Comparison of ENCODE assay signal across 9 mouse cellular contexts in the genomic region with DNA sequence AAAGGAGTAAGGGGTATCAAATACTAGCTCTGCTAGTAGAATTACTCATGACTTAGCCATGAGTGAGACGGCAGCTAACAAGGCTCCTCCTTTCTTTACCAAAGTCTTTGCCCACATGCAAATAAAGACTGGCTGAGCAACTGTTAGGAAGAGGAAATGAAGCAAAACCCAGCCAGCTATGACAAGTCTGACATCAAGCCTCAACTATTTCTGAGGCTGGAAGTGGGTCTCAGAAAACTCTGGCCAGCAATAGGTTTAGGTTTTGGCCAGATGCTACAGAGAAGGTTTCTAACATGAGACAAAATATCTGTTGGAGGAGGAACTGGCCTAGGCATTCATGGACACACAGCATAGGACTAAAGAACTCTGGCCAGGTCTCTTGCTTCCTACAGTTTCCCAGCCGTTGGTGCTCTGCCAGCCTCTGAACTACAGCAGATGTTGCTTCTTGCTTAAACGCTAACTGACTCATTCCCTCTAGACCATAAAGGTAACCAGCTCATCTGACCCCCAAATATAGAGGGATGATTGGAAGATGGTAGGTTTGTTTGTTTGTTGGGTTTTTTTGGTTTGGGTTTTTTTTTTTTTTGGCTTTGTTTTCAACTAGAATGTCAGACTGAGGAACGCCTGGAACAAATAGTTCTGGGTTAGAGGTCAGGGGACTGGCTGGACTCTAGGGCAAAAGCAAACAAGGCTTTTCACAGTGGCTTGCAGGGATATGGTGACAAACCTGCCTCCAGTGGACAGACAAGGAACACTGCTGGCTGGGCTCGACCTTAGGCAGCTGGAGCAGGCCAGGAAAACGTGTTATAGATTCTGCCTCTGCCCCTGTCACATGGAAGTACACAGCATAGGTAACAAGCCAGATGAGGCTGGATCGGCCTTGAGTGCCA. TPM values are rescaled to one million over a fixed set of nuclear protein-coding genes. Genes with fewer than 3 reads are reported as not detected.
DNase-seq lines count a peak whose midpoint lies in the region; ATAC-seq lines count a peak whose summit lies in the region.
"Had no signal": no experiment of that assay in that cellular context is flagged by ENCODE, and none has a peak within 500 bp of the region (broad histone marks: within the 10 kb centered on the region; RNA-seq: fewer than 3 reads in every experiment).

No protein-coding gene starts in this region.

- WGBS in midbrain, embryonic 16.5 days, result 80% methylated on average over 7 of the region's 7 CpGs
- WGBS in midbrain, embryonic 11.5 days, result 82% methylated on average over 7 of the region's 7 CpGs
- WGBS in stomach, embryonic 16.5 days, result 63% methylated on average over 7 of the region's 7 CpGs
- WGBS in forebrain, embryonic 15.5 days, result 79% methylated on average over 7 of the region's 7 CpGs

- no peaks in the 10 kb centered on the region for H3K36me3 ChIP-seq in midbrain, embryonic 16.5 days (ENCODE audit: control insufficient read depth, insufficient read depth, low read length)
- H3K36me3 ChIP-seq in midbrain, embryonic 11.5 days (ENCODE audit: control insufficient read depth, insufficient read depth, low read length), result no peaks in the 10 kb centered on the region
- no peaks in the 10 kb centered on the region for H3K36me3 ChIP-seq in stomach, embryonic 16.5 days (ENCODE audit: control insufficient read depth, insufficient read depth, low read length)
- H3K36me3 ChIP-seq in forebrain, embryonic 15.5 days, result no peaks in the 10 kb centered on the region
- H3K36me3 ChIP-seq: midbrain, embryonic 13.5 days had no signal

- H3K27ac ChIP-seq in midbrain, embryonic 16.5 days (ENCODE audit: low read length), result no peak overlapping the region
- H3K27ac ChIP-seq in midbrain, embryonic 11.5 days (ENCODE audit: low read depth, low read length), result no peak overlapping the region
- peak overlapping the region; percentile 80 for H3K27ac ChIP-seq in stomach, embryonic 16.5 days (ENCODE audit: low read length)
- H3K27ac ChIP-seq in forebrain, embryonic 15.5 days (replicated peaks), result no peak overlapping the region
- H3K27ac ChIP-seq: midbrain, embryonic 13.5 days had no signal

- H3K4me2 ChIP-seq in midbrain, embryonic 16.5 days (ENCODE audit: low read length), result no peak overlapping the region
- H3K4me2 ChIP-seq in midbrain, embryonic 11.5 days, result no peak overlapping the region
- no peak overlapping the region for H3K4me2 ChIP-seq in stomach, embryonic 16.5 days (ENCODE audit: low read depth, low read length)
- H3K4me2 ChIP-seq in forebrain, embryonic 15.5 days (replicated peaks), result no peak overlapping the region

- H3K9ac ChIP-seq in midbrain, embryonic 16.5 days (ENCODE audit: low read depth, low read length), result 0 out of 2 replicates have a peak overlapping the region, but pooled peaks have one; percentile 21
- no peak overlapping the region for H3K9ac ChIP-seq in midbrain, embryonic 11.5 days (ENCODE audit: low read length)
- H3K9ac ChIP-seq in stomach, embryonic 16.5 days (ENCODE audit: low read length), result no peak overlapping the region
- no peak overlapping the region for H3K9ac ChIP-seq in forebrain, embryonic 15.5 days (replicated peaks)
- H3K9ac ChIP-seq: midbrain, embryonic 13.5 days had no signal

- H3K4me1 ChIP-seq in midbrain, embryonic 16.5 days (ENCODE audit: control insufficient read depth, insufficient read depth, low read length), result no peaks in the 10 kb centered on the region
- no peaks in the 10 kb centered on the region for H3K4me1 ChIP-seq in midbrain, embryonic 11.5 days (ENCODE audit: control insufficient read depth, insufficient read depth, low read length)
- H3K4me1 ChIP-seq in stomach, embryonic 16.5 days (ENCODE audit: control insufficient read depth, insufficient read depth, low read length), result no peaks in the 10 kb centered on the region
- H3K4me1 ChIP-seq in forebrain, embryonic 15.5 days, result no peaks in the 10 kb centered on the region
- H3K4me1 ChIP-seq: midbrain, embryonic 13.5 days had no signal

- no peaks in the 10 kb centered on the region for H3K27me3 ChIP-seq in midbrain, embryonic 16.5 days (ENCODE audit: control insufficient read depth, insufficient read depth, low read depth, low read length)
- H3K27me3 ChIP-seq in midbrain, embryonic 11.5 days (ENCODE audit: control insufficient read depth, insufficient read depth, low read length), result no peaks in the 10 kb centered on the region
- H3K27me3 ChIP-seq in stomach, embryonic 16.5 days (ENCODE audit: control insufficient read depth, insufficient read depth, low read length), result no peaks in the 10 kb centered on the region
- no peaks in the 10 kb centered on the region for H3K27me3 ChIP-seq in forebrain, embryonic 15.5 days
- H3K27me3 ChIP-seq: midbrain, embryonic 13.5 days had no signal

- no peak overlapping the region for H3K4me3 ChIP-seq in midbrain, embryonic 16.5 days (ENCODE audit: low read depth, low read length)
- no peak overlapping the region for H3K4me3 ChIP-seq in midbrain, embryonic 11.5 days (ENCODE audit: low read depth, low read length)
- no peak overlapping the region for H3K4me3 ChIP-seq in stomach, embryonic 16.5 days (replicated peaks; ENCODE audit: low read length)
- H3K4me3 ChIP-seq in forebrain, embryonic 15.5 days, result no peak overlapping the region

- DNase-seq in CD4-positive, CD25-positive, alpha-beta regulatory T cell, adult 2 months (ENCODE audit: low read depth, low spot score), result peak; percentile 5
- DNase-seq in midbrain, embryonic 11.5 days (ENCODE audit: low spot score, missing footprints), result no peak
- peak; percentile 40 for DNase-seq in kidney, postnatal 14 days
- DNase-seq in frontal cortex, postnatal 10 days (ENCODE audit: low spot score in 2 of 2), result no peak

- H3K9me3 ChIP-seq in midbrain, embryonic 16.5 days (replicated peaks; ENCODE audit: control insufficient read depth, low read length, poor library complexity, severe bottlenecking), result no peaks in the 10 kb centered on the region
- H3K9me3 ChIP-seq in midbrain, embryonic 11.5 days (ENCODE audit: control insufficient read depth, low read length), result no peaks in the 10 kb centered on the region
- no peaks in the 10 kb centered on the region for H3K9me3 ChIP-seq in stomach, embryonic 16.5 days (replicated peaks; ENCODE audit: control insufficient read depth, low read length)
- H3K9me3 ChIP-seq in forebrain, embryonic 15.5 days, result no peaks in the 10 kb centered on the region
- H3K9me3 ChIP-seq: midbrain, embryonic 13.5 days had no signal

- no peak for ATAC-seq in CD4-positive, CD25-positive, alpha-beta regulatory T cell, adult 4 months
- ATAC-seq in midbrain, embryonic 16.5 days, result no peak
- ATAC-seq in midbrain, embryonic 11.5 days (ENCODE audit: low FRiP score), result no peak
- 0 out of 2 replicates have a peak, but pooled peaks have one; percentile 22 for ATAC-seq in stomach, embryonic 16.5 days (ENCODE audit: insufficient read depth, low FRiP score)
- ATAC-seq in forebrain, embryonic 15.5 days (replicated peaks), result no peak

RNA-seq across cellular contexts. Expression of a gene that starts 41.0 kb away (rescaled TPM):
- 100 to 1,000 TPM; 240 to 300 TPM for polyA plus RNA-seq in CD4-positive, CD25-positive, alpha-beta regulatory T cell, adult 4 months (2017; shearing (Covaris generic))
- 50.0 and 56.9 TPM in 2 replicates for polyA plus RNA-seq in midbrain, embryonic 16.5 days (2015; fragmentation: Nextera tagmentation; extraction: Ambion mirVana)
- 30.8 and 31.3 TPM in 2 replicates for polyA plus RNA-seq in midbrain, embryonic 11.5 days (2014; fragmentation: Nextera tagmentation; extraction: Ambion mirVana)
- 99.8 and 113 TPM in 2 replicates for polyA plus RNA-seq in stomach, embryonic 16.5 days (2015; fragmentation: Nextera tagmentation; extraction: Ambion mirVana)
- 29.5 and 31.5 TPM in 2 replicates for polyA plus RNA-seq in forebrain, embryonic 15.5 days (2015; fragmentation: Nextera tagmentation; extraction: Ambion mirVana)

Comparison
In these comparisons a context has a peak if more than half of its experiments do, and no peak if none do; other contexts are left out.
1. DNase-seq: peak in CD4-positive, CD25-positive, alpha-beta regulatory T cell, adult 2 months (single experiment) and kidney, postnatal 14 days (single experiment); none in midbrain, embryonic 11.5 days (single experiment) and frontal cortex, postnatal 10 days (0 of 2).